8 mouse cellular contexts compared by ENCODE assay signal in the genomic region with DNA sequence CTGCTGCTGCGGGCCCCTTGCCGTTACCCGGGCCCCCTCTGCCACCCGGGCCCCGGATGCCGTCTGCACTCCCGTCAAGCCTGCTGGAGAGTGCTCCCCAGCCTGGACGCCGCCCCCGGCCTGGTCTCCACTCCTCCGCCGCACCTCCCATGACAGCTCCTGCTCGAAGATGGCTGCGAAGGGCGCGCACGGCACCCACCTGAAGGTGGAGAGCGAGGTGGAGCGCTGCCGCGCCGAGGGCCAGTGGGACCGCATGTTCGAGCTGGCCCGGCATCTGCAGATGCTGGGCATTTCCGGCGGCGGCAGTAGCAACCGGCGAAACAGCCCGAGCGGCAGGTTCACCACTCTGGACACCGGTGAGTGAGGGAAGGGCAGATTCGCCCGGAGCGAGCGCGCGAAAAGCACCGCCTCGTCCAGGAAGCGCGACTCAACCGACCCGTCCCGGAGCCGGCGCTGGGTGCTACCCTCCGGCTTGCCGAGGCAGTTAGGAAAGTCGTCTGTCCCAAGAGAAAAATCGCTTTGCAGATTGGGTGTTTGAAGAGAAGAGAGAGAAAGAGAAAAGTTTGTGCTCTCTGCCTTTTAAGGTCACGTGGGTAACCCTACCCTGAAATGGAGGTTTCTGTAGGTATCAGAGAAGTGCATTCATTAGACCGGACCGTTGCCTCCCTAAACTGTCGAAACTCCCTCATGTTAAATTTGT. TPM values are rescaled to one million over a fixed set of nuclear protein-coding genes. Genes with fewer than 3 reads are reported as not detected.
DNase-seq lines count a peak whose midpoint lies in the region; ATAC-seq and TF ChIP-seq lines count a peak whose summit lies in the region.

No protein-coding gene starts in this region.

- TF ChIP-seq CTCF in intestine, postnatal 0 days (IDR thresholded peaks at IDR 0.05; ENCODE audit: low read depth) = peak; percentile 34; the same call in 1 of the 2 replicates

- peak overlapping the region; percentile 31; the same call in 1 of the 2 replicates for H3K27ac ChIP-seq in forebrain, embryonic 16.5 days (ENCODE audit: low read length)
- peak overlapping the region; percentile 96 for H3K27ac ChIP-seq in intestine, postnatal 0 days (ENCODE audit: low read depth, low read length)
- H3K27ac ChIP-seq in liver, embryonic 16.5 days (ENCODE audit: low read length) = peak overlapping the region; percentile 96
- H3K27ac ChIP-seq in neural tube, embryonic 12.5 days = peak overlapping the region; percentile 54

- WGBS in forebrain, embryonic 16.5 days = under 1% methylated on average over 56 of the region's 56 CpGs
- under 1% methylated on average over 56 of the region's 56 CpGs for WGBS in intestine, postnatal 0 days
- under 1% methylated on average over 56 of the region's 56 CpGs for WGBS in liver, embryonic 16.5 days (ENCODE audit: insufficient replicate concordance)
- WGBS in neural tube, embryonic 12.5 days = under 1% methylated on average over 56 of the region's 56 CpGs

- H3K4me1 ChIP-seq in forebrain, embryonic 16.5 days (replicated peaks; ENCODE audit: control insufficient read depth, insufficient read depth, low read length) = peaks cover 24% of the 10 kb centered on the region
- peaks cover 11% of the 10 kb centered on the region; the same call in 1 of the 2 replicates for H3K4me1 ChIP-seq in intestine, postnatal 0 days (replicated peaks; ENCODE audit: control insufficient read depth, insufficient read depth, low read length)
- peaks cover 43% of the 10 kb centered on the region for H3K4me1 ChIP-seq in liver, embryonic 16.5 days (ENCODE audit: control insufficient read depth, low read depth, low read length)
- peaks cover 26% of the 10 kb centered on the region for H3K4me1 ChIP-seq in neural tube, embryonic 12.5 days

- no peaks in the 10 kb centered on the region for H3K36me3 ChIP-seq in forebrain, embryonic 16.5 days (ENCODE audit: control insufficient read depth, insufficient read depth)
- no peaks in the 10 kb centered on the region for H3K36me3 ChIP-seq in intestine, postnatal 0 days (ENCODE audit: control insufficient read depth, insufficient read depth)
- H3K36me3 ChIP-seq in liver, embryonic 16.5 days (ENCODE audit: control insufficient read depth, insufficient read depth) = no peaks in the 10 kb centered on the region
- no peaks in the 10 kb centered on the region for H3K36me3 ChIP-seq in neural tube, embryonic 12.5 days

- peak overlapping the region; percentile 83 for H3K4me2 ChIP-seq in forebrain, embryonic 16.5 days (ENCODE audit: low read length)
- peak overlapping the region; percentile 90 for H3K4me2 ChIP-seq in intestine, postnatal 0 days (replicated peaks; ENCODE audit: low read depth)
- H3K4me2 ChIP-seq in liver, embryonic 16.5 days (ENCODE audit: low read depth, low read length) = peak overlapping the region; percentile 100
- H3K4me2 ChIP-seq in neural tube, embryonic 12.5 days (replicated peaks) = peak overlapping the region; percentile 97

- peaks cover 23% of the 10 kb centered on the region for H3K27me3 ChIP-seq in forebrain, embryonic 16.5 days (replicated peaks; ENCODE audit: control insufficient read depth, insufficient read depth, low read length)
- no peaks in the 10 kb centered on the region for H3K27me3 ChIP-seq in intestine, postnatal 0 days (replicated peaks; ENCODE audit: control insufficient read depth, insufficient read depth, low read length)
- H3K27me3 ChIP-seq in liver, embryonic 16.5 days (ENCODE audit: control insufficient read depth, insufficient read depth, low read depth, low read length) = no peaks in the 10 kb centered on the region
- H3K27me3 ChIP-seq in neural tube, embryonic 12.5 days (replicated peaks) = peaks cover 33% of the 10 kb centered on the region

- peak overlapping the region; percentile 72 for H3K9ac ChIP-seq in forebrain, embryonic 16.5 days (replicated peaks; ENCODE audit: low read depth, low read length)
- peak overlapping the region; percentile 82 for H3K9ac ChIP-seq in intestine, postnatal 0 days (ENCODE audit: low read depth, low read length)
- peak overlapping the region; percentile 81 for H3K9ac ChIP-seq in liver, embryonic 16.5 days (ENCODE audit: low read depth, low read length)
- peak overlapping the region; percentile 82 for H3K9ac ChIP-seq in neural tube, embryonic 12.5 days

- no peaks in the 10 kb centered on the region for H3K9me3 ChIP-seq in forebrain, embryonic 16.5 days (ENCODE audit: control insufficient read depth, low read length)
- H3K9me3 ChIP-seq in intestine, postnatal 0 days (ENCODE audit: control insufficient read depth) = no peaks in the 10 kb centered on the region
- H3K9me3 ChIP-seq in liver, embryonic 16.5 days (replicated peaks; ENCODE audit: control insufficient read depth, low read length) = no peaks in the 10 kb centered on the region
- H3K9me3 ChIP-seq in neural tube, embryonic 12.5 days = no peaks in the 10 kb centered on the region

- DNase-seq in thymus, adult 18-20 months = peak; percentile 67 to 74
- no peak for DNase-seq in thymus, postnatal 0 days (ENCODE audit: low spot score)
- peak; percentile 40 to 57 for DNase-seq in cerebellum, adult 18-20 months
- DNase-seq in urinary bladder, postnatal 14 days (ENCODE audit: low spot score) = peak; percentile 65

- no peak; the same call in 1 of the 2 replicates for ATAC-seq in forebrain, embryonic 16.5 days
- peak; percentile 41 for ATAC-seq in intestine, postnatal 0 days
- peak; percentile 17 for ATAC-seq in liver, embryonic 16.5 days (ENCODE audit: low read depth)
- peak; percentile 68 for ATAC-seq in neural tube, embryonic 12.5 days (ENCODE audit: low FRiP score, low read depth)

- peak overlapping the region; percentile 62 for H3K4me3 ChIP-seq in forebrain, embryonic 16.5 days (replicated peaks; ENCODE audit: low read length)
- peak overlapping the region; percentile 62 for H3K4me3 ChIP-seq in intestine, postnatal 0 days (ENCODE audit: low read depth, low read length)
- H3K4me3 ChIP-seq in liver, embryonic 16.5 days (ENCODE audit: low read depth, low read length) = peak overlapping the region; percentile 87
- H3K4me3 ChIP-seq in neural tube, embryonic 12.5 days = peak overlapping the region; percentile 56

RNA-seq across cellular contexts. Expression of a gene that starts 0.5 kb away (rescaled TPM):
- 31.2 and 33.5 TPM in 2 replicates for polyA plus RNA-seq in thymus, postnatal 0 days (2015; fragmentation: Nextera tagmentation; extraction: Ambion mirVana)
- polyA plus RNA-seq in forebrain, embryonic 16.5 days (2015; fragmentation: Nextera tagmentation; extraction: Ambion mirVana) = 3.1 and 3.4 TPM in 2 replicates
- polyA plus RNA-seq in intestine, postnatal 0 days (2015; fragmentation: Nextera tagmentation; extraction: Ambion mirVana) = 61.7 and 69.2 TPM in 2 replicates
- polyA plus RNA-seq in liver, embryonic 16.5 days (2015; fragmentation: Nextera tagmentation; extraction: Ambion mirVana) = 7.6 and 8.3 TPM in 2 replicates
- polyA plus RNA-seq in neural tube, embryonic 12.5 days (2016; fragmentation: Nextera tagmentation; extraction: Ambion mirVana) = 5.1 and 5.9 TPM in 2 replicates

RNA-seq across cellular contexts. Expression of a gene that starts 17.5 kb away (rescaled TPM):
- polyA plus RNA-seq in thymus, postnatal 0 days (2015; fragmentation: Nextera tagmentation; extraction: Ambion mirVana) = 57.7 and 58.4 TPM in 2 replicates
- polyA plus RNA-seq in forebrain, embryonic 16.5 days (2015; fragmentation: Nextera tagmentation; extraction: Ambion mirVana) = 54.1 and 57.0 TPM in 2 replicates
- polyA plus RNA-seq in intestine, postnatal 0 days (2015; fragmentation: Nextera tagmentation; extraction: Ambion mirVana) = 220 and 231 TPM in 2 replicates
- polyA plus RNA-seq in liver, embryonic 16.5 days (2015; fragmentation: Nextera tagmentation; extraction: Ambion mirVana) = 93.6 and 103 TPM in 2 replicates
- polyA plus RNA-seq in neural tube, embryonic 12.5 days (2016; fragmentation: Nextera tagmentation; extraction: Ambion mirVana) = 53.0 and 55.7 TPM in 2 replicates

Comparison
In these comparisons a context has a peak if more than half of its experiments do, and no peak if none do; other contexts are left out.
1. H3K27ac ChIP-seq: peak in every context shown above with its lines; median percentile 96 in intestine, postnatal 0 days; 96 in liver, embryonic 16.5 days; 54 in neural tube, embryonic 12.5 days; 31 in forebrain, embryonic 16.5 days.